Mouse (Mus musculus) midbrain, postnatal 0 days (tissue): Measurements from ENCODE around the gene Fbxw5. TPM values are rescaled to one million over a fixed set of nuclear protein-coding genes. Genes with fewer than 3 reads are reported as not detected.
A peak's percentile ranks its signal among the peaks of the same experiment; 100 is the strongest.

Source experiments
- ATAC-seq: fragments of 200-750 bp; cut with Nextera tagmentation; 2 replicates; pipeline ENCODE4 v1.8.0; 2017; ENCODE audit warnings: moderate number of reproducible peaks, mild to moderate bottlenecking, moderate TSS enrichment, moderate library complexity; ENCODE audit not compliant: low FRiP score
- DNase-seq: peaks from one replicate; pipeline ENCODE4 v3.0.0-alpha.2; 2015; ENCODE audit warnings: low spot score
- H3K27ac ChIP-seq: fragments of 300-500 bp; sonication (generic); 2 replicates; pipeline ENCODE4 v1.5.1; 2014; ENCODE audit warnings: low read depth, mild to moderate bottlenecking, low read length, mixed read lengths
- H3K27me3 ChIP-seq: fragments of 300-500 bp; sonication (generic); 2 replicates; pipeline ENCODE4 v1.6.1; 2014; ENCODE audit warnings: low read length, control low read depth, mixed read lengths; ENCODE audit not compliant: insufficient read depth
- H3K36me3 ChIP-seq: fragments of 300-500 bp; sonication (generic); 2 replicates; pipeline ENCODE4 v1.6.1; 2014; ENCODE audit warnings: low read length, control low read depth, mixed read lengths; ENCODE audit not compliant: insufficient read depth
- H3K4me1 ChIP-seq: fragments of 300-500 bp; sonication (generic); 2 replicates; pipeline ENCODE4 v1.6.1; 2014; ENCODE audit warnings: mild to moderate bottlenecking, control low read depth, antibody characterized with exemption, low read length, mixed read lengths; ENCODE audit not compliant: insufficient read depth
- H3K4me2 ChIP-seq: fragments of 300-500 bp; sonication (generic); 2 replicates; pipeline ENCODE4 v1.6.1; 2014; ENCODE audit warnings: low read depth, mild to moderate bottlenecking, low read length, mixed read lengths; ENCODE audit not compliant: poor library complexity, severe bottlenecking
- H3K4me3 ChIP-seq: fragments of 300-500 bp; sonication (generic); 2 replicates; pipeline ENCODE4 v1.5.1; 2014; ENCODE audit warnings: low read depth, mild to moderate bottlenecking, low read length, moderate library complexity
- H3K9ac ChIP-seq: fragments of 300-500 bp; sonication (generic); replicated peaks from 2 replicates; pipeline ENCODE4 v1.6.1; 2014; ENCODE audit warnings: mild to moderate bottlenecking, low read length, moderate library complexity, mixed read lengths; ENCODE audit not compliant: poor library complexity, severe bottlenecking
- H3K9me3 ChIP-seq: fragments of 300-500 bp; sonication (generic); 2 replicates; pipeline ENCODE4 v1.6.1; 2016; ENCODE audit warnings: low read length, control low read depth
- CTCF ChIP-seq: IDR thresholded peaks from 2 replicates; pipeline ENCODE4 v1.5.1; 2016; ENCODE audit warnings: antibody characterized with exemption, mild to moderate bottlenecking
- WGBS: fragments of 180-500 bp; shearing (Covaris S2); extraction: QIAGEN DNeasy Blood & Tissue Kit; methylation state at CpG from one replicate; pipeline ENCODE4 v1.1.7; 2014; 5-methylcytosine and 5-hydroxymethylcytosine counted together
- polyA plus RNA-seq: library from polyadenylated mRNA; unstranded; fragments of >200 nt; fragmentation: Nextera tagmentation; extraction: Ambion mirVana; gene quantifications from 2 replicates; pipeline ENCODE4 v1.2.1, GENCODE M21; 2015
- total RNA-seq: library from RNA; depleted of rRNA; stranded (reverse); fragments of >200 nt; gene quantifications from 2 replicates; pipeline ENCODE4 v1.2.3, GENCODE M21; 2014

Gene Fbxw5
- total and polyA plus RNA-seq, 2 experiments from 2014 or later, result 106 to 148 TPM

GRCm38 (mm10) chr2:25497846-25498575 is 2.5 kb upstream of the Fbxw5 start:
- Histone ChIP-seq H3K27ac (peak overlapping the region; percentile 43; the same call in 1 of the 2 replicates), H3K4me3 (no peak overlapping the region), H3K36me3 (0 out of 2 replicates have a peak, but pooled peaks cover 5% of the 10 kb centered on the region), H3K27me3 (no peaks in the 10 kb centered on the region), H3K9ac (no peak overlapping the region), H3K9me3 (no peaks in the 10 kb centered on the region), H3K4me1 (peaks cover 11% of the 10 kb centered on the region), H3K4me2 (no peak overlapping the region)
- WGBS, result 64% methylated on average over 6 of the region's 6 CpGs
- ATAC-seq (no peak), DNase-seq (no peak)
- no peak for TF ChIP-seq CTCF

GRCm38 (mm10) chr2:25498622-25499478 is 1.7 kb upstream of the Fbxw5 start:
- WGBS, result 71% methylated on average over 15 of the region's 15 CpGs
- Histone ChIP-seq H3K9ac (no peak overlapping the region), H3K4me3 (no peak overlapping the region), H3K9me3 (no peaks in the 10 kb centered on the region), H3K36me3 (peaks cover 12% of the 10 kb centered on the region; the same call in 1 of the 2 replicates), H3K27me3 (no peaks in the 10 kb centered on the region), H3K4me1 (peaks cover 11% of the 10 kb centered on the region), H3K4me2 (no peak overlapping the region), H3K27ac (no peak overlapping the region)
- ATAC-seq, result no peak
- no peak for TF ChIP-seq CTCF
- no peak for DNase-seq

- H3K9me3 ChIP-seq, result no peaks in the 10 kb centered on the region
- peaks cover 25% of the 10 kb centered on the region for H3K36me3 ChIP-seq
- 70% methylated on average over 6 of the region's 6 CpGs for WGBS
- H3K27me3 ChIP-seq, result no peaks in the 10 kb centered on the region
- DNase-seq (no peak), ATAC-seq (no peak)
- peak overlapping the region; percentile 86 for H3K4me3 ChIP-seq
- H3K4me2 ChIP-seq, result peak overlapping the region; percentile 51
- H3K9ac ChIP-seq, result 0 out of 2 replicates have a peak overlapping the region, but pooled peaks have one; percentile 36
- H3K4me1 ChIP-seq, result peaks cover 11% of the 10 kb centered on the region
- peak overlapping the region; percentile 55 for H3K27ac ChIP-seq
- TF ChIP-seq CTCF, result no peak
These were observed 427 bp upstream of the Fbxw5 start for GRCm38 (mm10) chr2:25500071-25500575.

GRCm38 (mm10) chr2:25501593-25502486 is 1.3 kb downstream of the Fbxw5 start, which contains the start of gene C8g:
Gene C8g (minus strand): TSS chr2:25501719.
- peaks cover 11% of the 10 kb centered on the region for H3K4me1 ChIP-seq
- H3K4me3 ChIP-seq, result peak within 1 kb of the TSS; percentile 86
- ATAC-seq (no peak), DNase-seq (peak; percentile 12)
- H3K9ac ChIP-seq, result peak within 1 kb of the TSS; percentile 97
- peak within 1 kb of the TSS; percentile 96 for H3K4me2 ChIP-seq
- H3K9me3 ChIP-seq, result no peaks in the 10 kb centered on the region
- no peaks in the 10 kb centered on the region for H3K27me3 ChIP-seq
- WGBS, result 76% methylated on average over 20 of the region's 20 CpGs
- peaks cover 33% of the 10 kb centered on the region for H3K36me3 ChIP-seq
- 0 out of 2 replicates have a peak, but pooled peaks have one; percentile 3 for TF ChIP-seq CTCF
- H3K27ac ChIP-seq, result peak within 1 kb of the TSS; percentile 87

- H3K27ac ChIP-seq, result no peak overlapping the region
- no peak for ATAC-seq
- DNase-seq, result no peak
- no peak for TF ChIP-seq CTCF
- no peak overlapping the region for H3K9ac ChIP-seq
- peaks cover 33% of the 10 kb centered on the region for H3K36me3 ChIP-seq
- peaks cover 11% of the 10 kb centered on the region for H3K4me1 ChIP-seq
- H3K27me3 ChIP-seq, result no peaks in the 10 kb centered on the region
- WGBS, result 89% methylated on average over 3 of the region's 3 CpGs
- H3K9me3 ChIP-seq, result no peaks in the 10 kb centered on the region
- H3K4me3 ChIP-seq, result no peak overlapping the region
- H3K4me2 ChIP-seq, result no peak overlapping the region
These were observed 2.2 kb downstream of the Fbxw5 start for GRCm38 (mm10) chr2:25502726-25503125.
